Mouse (Mus musculus) liver, embryonic 16.5 days (tissue): Measurements from ENCODE around the gene Kri1. TPM values are rescaled to one million over a fixed set of nuclear protein-coding genes. Genes with fewer than 3 reads are reported as not detected.
"Not testable (repeated sequence)": the region's sequence is repeated elsewhere in the genome, so short reads cannot be mapped to it uniquely, and the experiment has no call there.

Source experiments
- ATAC-seq: fragments of 200-750 bp; cut with Nextera tagmentation; 2 replicates; pipeline ENCODE4 v1.8.0; 2017; ENCODE audit warnings: low read depth, mild to moderate bottlenecking, moderate number of reproducible peaks, moderate library complexity
- H3K27ac ChIP-seq: fragments of 300-500 bp; sonication (generic); 2 replicates; pipeline ENCODE4 v1.5.1; 2014; ENCODE audit warnings: mild to moderate bottlenecking, low read length
- H3K27me3 ChIP-seq: fragments of 300-500 bp; sonication (generic); 2 replicates; pipeline ENCODE4 v1.6.1; 2014; ENCODE audit warnings: low read depth, low read length, mixed read lengths; ENCODE audit not compliant: control insufficient read depth, insufficient read depth
- H3K36me3 ChIP-seq: fragments of 300-500 bp; sonication (generic); 2 replicates; pipeline ENCODE4 v1.6.1; 2014; ENCODE audit warnings: mild to moderate bottlenecking; ENCODE audit not compliant: control insufficient read depth, insufficient read depth
- H3K4me1 ChIP-seq: fragments of 300-500 bp; sonication (generic); 2 replicates; pipeline ENCODE4 v1.6.1; 2014; ENCODE audit warnings: low read depth, low read length, mixed read lengths; ENCODE audit not compliant: control insufficient read depth
- H3K4me2 ChIP-seq: fragments of 300-500 bp; sonication (generic); 2 replicates; pipeline ENCODE4 v1.6.1; 2014; ENCODE audit warnings: low read depth, low read length, mixed read lengths
- H3K4me3 ChIP-seq: fragments of 300-500 bp; sonication (generic); 2 replicates; pipeline ENCODE4 v1.5.1; 2014; ENCODE audit warnings: low read depth, mild to moderate bottlenecking, low read length
- H3K9ac ChIP-seq: fragments of 300-500 bp; sonication (generic); 2 replicates; pipeline ENCODE4 v1.6.1; 2014; ENCODE audit warnings: low read depth, low read length
- H3K9me3 ChIP-seq: fragments of 300-500 bp; sonication (generic); replicated peaks from 2 replicates; pipeline ENCODE4 v1.6.1; 2016; ENCODE audit warnings: low read length; ENCODE audit not compliant: control insufficient read depth
- WGBS: fragments of 180-500 bp; shearing (Covaris S2); extraction: QIAGEN DNeasy Blood & Tissue Kit; methylation state at CpG from one replicate; pipeline ENCODE4 v1.1.7; 2014; ENCODE audit not compliant: insufficient replicate concordance; 5-methylcytosine and 5-hydroxymethylcytosine counted together
- polyA plus RNA-seq: library from polyadenylated mRNA; unstranded; fragments of >200 nt; fragmentation: Nextera tagmentation; extraction: Ambion mirVana; gene quantifications from 2 replicates; pipeline ENCODE4 v1.2.1, GENCODE M21; 2015

The Kri1 gene
- polyA plus RNA-seq, 1 experiment from 2014 or later: 8.1 TPM

GRCm38 (mm10) chr9:21223490-21223889 is 64.3 kb downstream of the Kri1 start:
- 83% methylated on average over 1 of the region's 2 CpGs for WGBS
- peaks cover 43% of the 10 kb centered on the region for H3K4me1 ChIP-seq
- not testable (repeated sequence) for H3K27me3 ChIP-seq, H3K9me3 ChIP-seq, H3K36me3 ChIP-seq, H3K9ac ChIP-seq, H3K4me3 ChIP-seq, ATAC-seq, H3K27ac ChIP-seq, H3K4me2 ChIP-seq

Other genes with a start within 250 kb of the Kri1 start
- 0.43 TPM in 1 of 2 replicates, not detected in the other for gene Zglp1, start 220.9 kb downstream of the Kri1 start, polyA plus RNA-seq
- gene Gm49373, start 214.9 kb downstream of the Kri1 start, polyA plus RNA-seq: 0.18 and 0.20 TPM in 2 replicates
- 26.5 and 26.6 TPM in 2 replicates for gene Fdx1l, start 214.4 kb downstream of the Kri1 start, polyA plus RNA-seq
- 0.85 and 1.6 TPM in 2 replicates for gene Gm38431, start 196.0 kb downstream of the Kri1 start, polyA plus RNA-seq
- gene Raver1, start 196.0 kb downstream of the Kri1 start, polyA plus RNA-seq: 17.6 and 19.8 TPM in 2 replicates
- gene Tyk2, start 156.7 kb downstream of the Kri1 start, polyA plus RNA-seq: 8.0 and 8.9 TPM in 2 replicates
- gene Cdc37, start 138.0 kb downstream of the Kri1 start, polyA plus RNA-seq: 104 and 106 TPM in 2 replicates
- 1.6 and 1.9 TPM in 2 replicates for gene Pde4a, start 122.3 kb downstream of the Kri1 start, polyA plus RNA-seq
- gene Keap1, start 48.6 kb downstream of the Kri1 start, polyA plus RNA-seq: 26.2 and 27.7 TPM in 2 replicates
- 0.13 and 0.14 TPM in 2 replicates for gene S1pr5, start 39.5 kb downstream of the Kri1 start, polyA plus RNA-seq
- 90.4 and 95.3 TPM in 2 replicates for gene Atg4d, start 22.7 kb downstream of the Kri1 start, polyA plus RNA-seq
- 120 and 128 TPM in 2 replicates for gene Cdkn2d, start 3.4 kb upstream of the Kri1 start, polyA plus RNA-seq
- gene Ap1m2, start 24.4 kb upstream of the Kri1 start, polyA plus RNA-seq: 0.08 and 1.1 TPM in 2 replicates
- 16.9 TPM in 2 replicates for gene Slc44a2, start 32.7 kb upstream of the Kri1 start, polyA plus RNA-seq
- 34.9 and 37.2 TPM in 2 replicates for gene Ilf3, start 79.9 kb upstream of the Kri1 start, polyA plus RNA-seq
- 14.6 and 15.8 TPM in 2 replicates for gene Qtrt1, start 123.9 kb upstream of the Kri1 start, polyA plus RNA-seq
- gene Dnm2, start 136.9 kb upstream of the Kri1 start, polyA plus RNA-seq: 50.0 and 50.4 TPM in 2 replicates
- gene Tmed1, start 222.3 kb upstream of the Kri1 start, polyA plus RNA-seq: 27.3 and 29.8 TPM in 2 replicates
- 9.6 and 11.3 TPM in 2 replicates for gene AB124611, start 238.2 kb upstream of the Kri1 start, polyA plus RNA-seq